ENCODE assay signal across 16 mouse cellular contexts in genomic region chr7:99674890-99675289, GRCm38 (mm10). TPM values are rescaled to one million over a fixed set of nuclear protein-coding genes. Genes with fewer than 3 reads are reported as not detected.
A peak's percentile ranks its signal among the peaks of the same experiment; 100 is the strongest.
DNase-seq lines count a peak whose midpoint lies in the region; TF ChIP-seq lines count a peak whose summit lies in the region.
"Had no signal": no experiment of that assay in that cellular context is flagged by ENCODE, and none has a peak within 500 bp of the region (broad histone marks: within the 10 kb centered on the region; RNA-seq: fewer than 3 reads in every experiment).

No protein-coding gene starts in this region.

- no peak overlapping the region for H3K27ac ChIP-seq in left cerebral cortex, adult 2 months
- H3K27ac ChIP-seq: forebrain, embryonic 10.5 days; limb, embryonic 15.5 days had no signal

- H3K4me3 ChIP-seq in left cerebral cortex, adult 2 months: no peak overlapping the region
- H3K4me3 ChIP-seq: forebrain, embryonic 10.5 days; limb, embryonic 15.5 days had no signal

- peak; percentile 33 to 57 for DNase-seq in frontal cortex, postnatal 10 days (ENCODE audit: low spot score in 2 of 2)
- DNase-seq in frontal cortex, postnatal 36 days (ENCODE audit: low spot score in 2 of 2): no peak
- peak; percentile 42 to 47 for DNase-seq in left cerebral cortex, adult 9 months (ENCODE audit: low spot score in 2 of 2)
- no peak for DNase-seq in left cerebral cortex, adult 2 months (ENCODE audit: extremely low spot score in 1 of 2, low spot score in 2 of 2)
- DNase-seq in A20 (ENCODE audit: low read depth, low spot score): peak; percentile 92
- DNase-seq in lung, postnatal 4 days: peak; percentile 27 to 43
- DNase-seq in urinary bladder, adult 2 months (ENCODE audit: low spot score): no peak
- no peak for DNase-seq in heart, postnatal 25 days (ENCODE audit: low spot score)
- DNase-seq: kidney, postnatal 4 days; thymus, postnatal 14 days had no signal

- intact Hi-C loops in left cerebral cortex, adult 2 months (cut with DNase I): loop anchor here (5.0 kb wide), 1 partner anchor 32 kb away; no protein-coding TSS in a partner anchor
- intact Hi-C loops in heart, postnatal 25 days (cut with DNase I): no loop called here

- TF ChIP-seq CTCF in left cerebral cortex, adult 2 months (IDR thresholded peaks at IDR 0.05): no peak

RNA-seq across cellular contexts. Expression of gene Slco2b1, which starts 36.2 kb away (rescaled TPM):
- total RNA-seq in left cerebral cortex, adult 2 months (2021): 10 to 100 TPM; 12.3 to 12.9 TPM
- polyA plus RNA-seq in urinary bladder, adult 2 months (2012; rRNA removed): 23.3 and 27.0 TPM in 2 replicates
- 1 to 10 TPM; 7.2 to 8.1 TPM for total RNA-seq in heart, postnatal 25 days (2021)
- polyA plus RNA-seq: activated CD4-positive, CD25-positive, alpha-beta regulatory T cell, adult 4 months; C2C12 had no signal

RNA-seq across cellular contexts. Expression of gene Tpbgl, which starts 48.0 kb away (rescaled TPM):
- 1 to 10 TPM; 3.4 to 4.5 TPM for total RNA-seq in left cerebral cortex, adult 2 months (2021)
- polyA plus RNA-seq in urinary bladder, adult 2 months (2012; rRNA removed): 2.6 and 3.5 TPM in 2 replicates
- total RNA-seq in heart, postnatal 25 days (2021): 1 to 10 TPM; 3.0 to 3.9 TPM
- polyA plus RNA-seq: C2C12 had no signal

RNA-seq across cellular contexts. Expression of gene Olfr520, which starts 55.2 kb away (rescaled TPM):
- total RNA-seq in left cerebral cortex, adult 2 months (2021): not detected
- polyA plus RNA-seq in urinary bladder, adult 2 months (2012; rRNA removed): 0.12 and 0.19 TPM in 2 replicates
- total RNA-seq in heart, postnatal 25 days (2021): not detected
- total RNA-seq: gastrocnemius, adult 18-20 months had no signal
- polyA plus RNA-seq: activated CD4-positive, CD25-positive, alpha-beta regulatory T cell, adult 4 months; C2C12; forebrain, embryonic 10.5 days; heart, postnatal 0 days; limb, embryonic 15.5 days had no signal

Comparison
In these comparisons a context has a peak if more than half of its experiments do, and no peak if none do; other contexts are left out.
1. DNase-seq: peak in frontal cortex, postnatal 10 days (2 of 2), left cerebral cortex, adult 9 months (2 of 2), A20 (single experiment) and lung, postnatal 4 days (2 of 2); none in frontal cortex, postnatal 36 days (0 of 2), left cerebral cortex, adult 2 months (0 of 2), urinary bladder, adult 2 months (single experiment) and heart, postnatal 25 days (single experiment).